Mouse (Mus musculus) frontal cortex, postnatal 36 days (tissue): ENCODE measurements at regions not wholly inside any gene's neighbourhood (a gene's known extent, or its start where the extent isn't known, plus 50 kb on each side); places are given as distances from the start of the nearest gene placed in this dataset.

Experiments
- DNase-seq, 2 experiments: peaks; one replicate each; pipeline ENCODE4 v3.0.0; 2022; ENCODE audit warnings: low spot score in 2 of 2

- no peak for DNase-seq
Observed at GRCm38 (mm10) chr5:53381492-53382199, 84.3 kb upstream of the Rbpj start.

GRCm38 (mm10) chr5:53384026-53384425, 81.9 kb upstream of the Rbpj start:
- no peak for DNase-seq

DNA sequence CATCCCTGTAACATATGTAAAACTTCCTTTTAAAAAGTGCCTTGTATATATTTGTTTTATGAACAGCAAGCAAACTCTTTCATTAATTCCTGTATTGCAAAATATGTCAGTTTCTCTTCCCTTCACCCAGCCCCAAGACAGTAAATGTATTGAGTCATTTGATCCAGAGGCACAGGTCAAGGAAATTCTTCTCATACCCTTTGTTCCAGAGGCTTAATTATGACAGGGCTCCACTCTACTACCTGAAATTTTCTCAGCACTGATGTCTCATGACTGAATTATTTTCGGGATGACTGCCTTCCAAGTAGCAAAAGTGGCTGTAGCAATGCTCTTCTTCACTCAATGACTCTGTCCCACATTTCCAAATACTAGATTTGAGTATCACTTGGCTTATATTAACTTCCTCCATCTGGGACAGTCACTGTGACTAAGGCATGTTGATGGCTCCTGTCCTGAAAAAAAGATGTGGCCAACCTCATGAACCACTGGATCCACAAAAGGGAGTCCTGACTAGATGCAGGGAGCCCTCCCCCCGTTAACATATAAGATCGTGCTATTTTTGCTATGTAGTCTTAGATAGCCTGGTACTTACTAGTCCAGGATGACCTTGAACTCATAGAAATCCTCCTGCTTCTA, 80.3 kb upstream of the Rbpj start:
- no peak for DNase-seq

DNA sequence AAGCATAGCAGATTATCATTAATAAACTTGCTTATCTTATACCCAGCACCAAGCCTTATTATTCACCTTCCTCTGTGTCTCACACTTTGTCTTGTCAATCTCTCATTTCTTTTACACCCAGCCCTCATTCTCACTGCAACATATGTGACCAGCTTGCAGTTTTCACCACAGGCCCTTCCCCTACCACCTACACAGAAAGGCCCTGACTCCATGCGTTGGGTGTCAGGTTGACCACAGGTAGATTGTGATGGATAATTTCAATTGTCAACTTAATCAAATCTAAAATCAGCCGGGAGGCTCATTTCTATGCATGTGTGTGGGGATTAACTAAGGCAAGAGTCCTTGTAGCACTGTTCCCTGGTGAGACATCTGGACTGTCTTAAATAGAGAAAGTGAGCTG, 72.4 kb upstream of the Rbpj start:
- no peak for DNase-seq

DNA sequence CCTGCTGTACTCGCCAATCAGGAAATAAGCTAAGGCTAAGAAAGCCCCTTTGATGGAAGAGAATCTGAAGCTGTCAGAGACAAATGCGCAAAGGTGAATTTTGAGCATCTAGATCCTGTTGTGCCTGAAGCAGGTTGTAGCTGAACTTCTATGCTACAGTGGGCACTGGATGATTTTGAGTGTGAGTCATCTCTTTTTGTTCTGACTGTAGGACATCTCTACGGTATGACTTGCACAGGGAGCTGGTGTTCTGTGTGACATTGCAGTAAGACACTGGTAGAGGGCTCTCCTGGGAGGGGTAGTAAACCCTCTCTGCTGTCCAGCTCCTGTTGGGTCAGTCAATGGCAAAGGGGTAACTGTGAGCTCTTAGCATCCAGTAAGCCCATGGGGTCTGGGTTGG, 71.4 kb upstream of the Rbpj start:
- no peak for DNase-seq

GRCm38 (mm10) chr5:53398428-53399058, 67.4 kb upstream of the Rbpj start:
- no peak for DNase-seq

DNA sequence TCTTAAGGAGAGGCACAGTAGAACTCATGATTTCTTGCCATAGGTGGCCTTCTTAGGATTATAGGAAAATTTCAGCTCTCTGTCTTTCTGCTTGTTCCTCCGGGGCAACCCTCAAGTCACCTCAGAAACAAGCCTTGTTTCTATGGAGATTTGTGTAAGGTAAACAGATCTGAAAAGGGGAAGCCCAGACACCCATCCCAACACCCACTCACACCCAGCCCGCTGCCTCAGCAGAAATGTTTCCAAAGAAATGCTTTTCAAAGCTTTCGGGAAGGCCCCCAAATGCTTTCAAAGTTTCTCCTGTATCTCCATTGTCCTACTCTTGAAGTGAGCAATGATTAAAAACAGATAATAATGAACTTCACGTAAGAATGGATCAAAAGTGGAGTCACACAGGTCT, 64.9 kb upstream of the Rbpj start:
- DNase-seq: no peak

DNA sequence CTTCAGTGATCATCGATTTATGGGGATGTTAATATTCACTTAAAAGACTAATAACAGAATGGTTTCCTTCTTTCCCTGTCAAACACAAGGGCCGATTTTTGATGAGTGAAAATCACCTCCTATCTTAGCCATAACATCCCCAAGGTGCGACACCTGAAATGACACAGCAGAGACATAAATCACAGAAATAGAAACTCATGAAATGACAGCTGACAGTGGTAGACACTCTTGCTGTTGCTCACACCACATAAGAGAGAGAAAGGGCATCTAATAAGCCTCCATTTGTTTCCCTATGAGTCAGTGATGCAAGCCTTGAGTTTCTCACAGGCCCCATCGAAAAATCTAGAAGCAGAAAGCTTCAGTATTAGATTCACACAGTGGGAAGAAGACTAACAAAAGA, 63.9 kb upstream of the Rbpj start:
- no peak for DNase-seq

GRCm38 (mm10) chr5:53402619-53403151, 63.3 kb upstream of the Rbpj start:
- no peak for DNase-seq

DNA sequence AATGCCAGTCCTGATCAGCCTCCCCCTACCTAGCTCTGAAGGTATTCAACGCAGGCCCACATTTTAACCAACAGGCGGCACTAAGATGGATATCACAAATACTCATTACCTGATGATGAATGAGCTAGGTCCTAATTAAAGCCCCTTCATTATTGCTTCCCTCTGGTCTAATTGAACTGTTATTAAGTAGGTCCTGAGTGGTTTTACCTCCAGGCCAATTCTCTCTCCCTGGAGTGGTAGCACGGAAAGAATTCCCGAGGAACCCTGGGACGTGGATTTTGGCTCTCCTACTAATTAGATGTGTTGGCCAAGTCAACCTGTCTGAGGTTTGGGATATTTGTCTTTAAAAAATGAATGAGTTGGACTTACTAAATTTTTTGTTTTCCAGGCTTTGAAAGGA, 60.0 kb upstream of the Rbpj start:
- no peak for DNase-seq

GRCm38 (mm10) chr5:53407646-53408045, 58.3 kb upstream of the Rbpj start:
- no peak for DNase-seq

DNA sequence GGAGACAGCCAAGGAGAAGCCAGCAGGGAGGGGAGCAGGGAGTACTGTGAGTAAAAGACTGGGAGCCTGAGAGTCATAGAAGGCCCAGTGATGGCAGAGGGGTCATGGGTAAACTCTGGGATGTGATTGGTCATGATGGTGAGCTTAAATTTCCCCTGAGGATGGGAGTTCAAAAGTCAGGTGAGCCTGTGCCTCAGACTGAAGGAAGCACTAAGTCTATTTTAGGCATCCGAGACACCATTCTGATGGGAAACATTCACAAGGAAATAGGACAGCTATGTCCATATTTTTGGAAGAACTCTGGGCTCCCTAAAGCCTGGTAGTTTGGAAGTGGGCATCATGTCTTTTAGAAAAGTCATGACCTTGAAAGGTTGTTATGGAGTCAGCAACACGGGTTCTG, 57.7 kb upstream of the Rbpj start:
- no peak for DNase-seq

DNA sequence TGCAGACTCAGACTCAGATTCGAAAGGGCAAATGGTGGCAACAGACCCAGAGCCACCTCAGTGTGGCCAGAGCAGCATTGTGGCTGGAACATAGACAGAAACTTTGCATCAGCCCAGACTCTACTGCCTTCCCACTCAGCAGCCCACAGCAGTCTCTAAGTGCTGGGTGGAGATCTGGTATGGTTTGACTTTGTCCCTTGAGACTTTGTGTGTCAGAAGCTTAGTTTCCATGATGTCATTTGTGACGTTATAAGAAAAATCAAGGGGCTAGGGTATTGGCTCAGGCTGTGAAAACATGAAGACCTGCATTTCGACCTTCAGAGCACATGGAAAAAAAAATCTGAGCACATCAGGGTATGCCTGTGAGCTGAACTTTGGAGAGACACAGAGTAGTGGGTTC, 56.2 kb upstream of the Rbpj start:
- DNase-seq: no peak

DNA sequence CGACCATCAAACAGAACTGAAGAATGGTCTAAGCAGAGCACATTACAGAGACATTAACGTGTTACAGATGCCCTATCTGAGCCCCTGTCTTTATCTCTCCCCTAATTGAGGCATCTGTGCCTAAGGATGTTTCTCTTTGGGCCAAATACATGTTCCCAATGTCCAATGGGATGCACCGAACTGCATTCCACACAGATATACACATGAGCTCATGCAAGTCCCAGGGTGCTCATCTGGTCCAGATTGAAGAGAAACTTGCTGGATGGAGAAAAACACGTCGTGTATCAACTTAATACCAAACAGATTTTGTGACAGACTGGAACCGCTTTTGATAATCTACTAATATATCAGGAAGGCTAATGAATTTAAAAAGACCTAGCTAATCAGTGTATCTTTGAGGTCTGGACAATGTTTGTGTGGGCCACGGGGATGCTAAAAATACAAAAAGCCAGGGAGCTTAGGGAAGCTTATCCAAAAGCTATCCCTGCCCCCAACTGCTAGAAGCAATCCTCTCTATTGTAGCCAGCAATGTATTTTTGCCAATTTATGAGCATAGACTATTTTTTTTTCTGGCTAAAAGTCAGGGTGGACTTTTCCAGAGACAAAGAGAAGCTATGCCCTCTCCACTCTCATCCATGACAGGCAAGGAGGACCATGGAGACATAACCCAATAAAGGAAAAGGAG, 53.4 kb upstream of the Rbpj start:
- DNase-seq: no peak

DNA sequence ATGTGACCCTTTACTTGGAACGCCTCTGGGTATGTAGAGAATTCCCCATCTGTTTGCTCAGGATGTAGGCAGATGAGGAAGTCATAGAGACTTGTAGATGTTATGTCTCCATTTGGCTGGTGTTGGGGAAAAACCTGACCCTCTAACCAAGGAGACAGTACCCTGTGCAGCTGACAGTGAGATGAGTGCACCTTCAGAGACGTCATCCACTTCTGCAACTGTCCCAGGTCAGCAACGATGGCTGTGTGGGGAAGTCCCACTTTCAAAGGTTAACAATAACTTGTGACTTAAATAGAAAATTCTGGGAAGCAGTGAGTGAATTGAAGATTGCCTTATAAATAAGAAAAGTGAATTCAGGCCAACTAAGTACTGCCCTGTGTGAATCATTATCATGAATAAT, 52.3 kb upstream of the Rbpj start:
- DNase-seq: no peak

GRCm38 (mm10) chr5:53415472-53415871, 50.5 kb upstream of the Rbpj start:
- no peak for DNase-seq
